Mouse (Mus musculus): Measurements from ENCODE around the gene Pik3c2g.
A peak's percentile ranks its signal among the peaks of the same experiment; 100 is the strongest.

Gene Pik3c2g

GRCm38 (mm10) chr6:139839907-139840306 lies 252.9 kb downstream of the Pik3c2g start:
- no peak for DNase-seq (ENCODE audit: low spot score in 2 of 2)

- DNase-seq (ENCODE audit: low spot score in 2 of 2): no peak
These were observed 254.3 kb downstream of the Pik3c2g start for GRCm38 (mm10) chr6:139841272-139841671.

GRCm38 (mm10) chr6:139842626-139843025 lies 255.6 kb downstream of the Pik3c2g start:
- DNase-seq (ENCODE audit: low spot score in 2 of 2): no peak

GRCm38 (mm10) chr6:139843531-139843930 lies 256.5 kb downstream of the Pik3c2g start:
- DNase-seq (ENCODE audit: low spot score in 2 of 2): no peak

GRCm38 (mm10) chr6:139846889-139847544 lies 260.0 kb downstream of the Pik3c2g start:
- no peak for DNase-seq (ENCODE audit: low spot score in 2 of 2)

GRCm38 (mm10) chr6:139849931-139850330 lies 262.9 kb downstream of the Pik3c2g start:
- no peak for DNase-seq (ENCODE audit: low spot score in 2 of 2)

- no peak for DNase-seq (ENCODE audit: low spot score in 2 of 2)
These were observed 264.9 kb downstream of the Pik3c2g start for GRCm38 (mm10) chr6:139851705-139852603.

GRCm38 (mm10) chr6:139852836-139853235 lies 265.8 kb downstream of the Pik3c2g start:
- peak in 1 of 2 experiments; percentile 53 for DNase-seq (ENCODE audit: low spot score in 2 of 2)

- no peak for DNase-seq (ENCODE audit: low spot score in 2 of 2)
These were observed 273.1 kb downstream of the Pik3c2g start for GRCm38 (mm10) chr6:139860141-139860540.

GRCm38 (mm10) chr6:139861534-139861933 lies 274.5 kb downstream of the Pik3c2g start:
- no peak for DNase-seq (ENCODE audit: low spot score in 2 of 2)

GRCm38 (mm10) chr6:139865059-139865673 lies 278.1 kb downstream of the Pik3c2g start:
- DNase-seq (ENCODE audit: low spot score in 2 of 2): no peak

- peak in 1 of 2 experiments; percentile 14 for DNase-seq (ENCODE audit: low spot score in 2 of 2)
These were observed 287.6 kb downstream of the Pik3c2g start for GRCm38 (mm10) chr6:139874418-139875176.

- no peak for DNase-seq (ENCODE audit: low spot score in 2 of 2)
These were observed 289.7 kb downstream of the Pik3c2g start for GRCm38 (mm10) chr6:139876691-139877090.

GRCm38 (mm10) chr6:139877476-139878361 lies 290.7 kb downstream of the Pik3c2g start:
- no peak for DNase-seq (ENCODE audit: low spot score in 2 of 2)

GRCm38 (mm10) chr6:139878362-139878696 lies 291.3 kb downstream of the Pik3c2g start:
- no peak for DNase-seq (ENCODE audit: low spot score in 2 of 2)

- DNase-seq (ENCODE audit: low spot score in 2 of 2): no peak
These were observed 295.1 kb downstream of the Pik3c2g start for GRCm38 (mm10) chr6:139882076-139882475.

- DNase-seq (ENCODE audit: low spot score in 2 of 2): no peak
These were observed 300.2 kb downstream of the Pik3c2g start for GRCm38 (mm10) chr6:139887175-139887574.

- no peak for DNase-seq (ENCODE audit: low spot score in 2 of 2)
These were observed 308.6 kb downstream of the Pik3c2g start for GRCm38 (mm10) chr6:139895637-139896036.

GRCm38 (mm10) chr6:139899630-139900151 lies 312.7 kb downstream of the Pik3c2g start:
- DNase-seq (ENCODE audit: low spot score in 2 of 2): no peak

GRCm38 (mm10) chr6:139901801-139902200 lies 314.8 kb downstream of the Pik3c2g start:
- no peak for DNase-seq (ENCODE audit: low spot score in 2 of 2)
